In the genomic region with DNA sequence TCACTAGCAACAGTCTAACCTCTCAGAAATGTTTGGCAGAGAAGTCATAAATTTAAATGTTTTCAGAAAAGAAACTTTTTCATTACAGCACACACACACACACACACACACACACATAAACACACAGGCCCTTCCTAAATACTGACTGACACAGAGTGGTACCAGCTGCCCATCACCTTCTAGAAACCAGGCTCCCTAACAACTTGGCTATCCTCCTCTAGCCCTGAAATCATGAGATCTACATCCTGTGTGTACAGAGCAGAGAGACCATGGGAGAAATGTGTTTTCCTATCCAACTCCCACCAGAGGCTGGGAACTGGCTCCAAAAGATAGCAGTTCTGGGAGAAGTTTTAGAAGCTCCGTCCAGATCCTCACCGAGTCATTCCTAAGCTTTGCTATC, we compare ENCODE assay signal across 17 mouse cellular contexts.
DNase-seq lines count a peak whose midpoint lies in the region; ATAC-seq and TF ChIP-seq lines count a peak whose summit lies in the region.
"Had no signal": no experiment of that assay in that cellular context is flagged by ENCODE, and none has a peak within 500 bp of the region (broad histone marks: within the 10 kb centered on the region; RNA-seq: fewer than 3 reads in every experiment).

No protein-coding gene starts in this region.

- intact Hi-C loops in heart, postnatal 36 days (cut with DNase I) = no loop called here

- H3K4me2 ChIP-seq in heart, embryonic 12.5 days = no peak overlapping the region
- H3K4me2 ChIP-seq in kidney, postnatal 0 days (ENCODE audit: low read length) = no peak overlapping the region
- no peak overlapping the region for H3K4me2 ChIP-seq in stomach, embryonic 14.5 days (replicated peaks; ENCODE audit: low read depth, low read length)
- H3K4me2 ChIP-seq in stomach, postnatal 0 days (replicated peaks; ENCODE audit: low read depth) = no peak overlapping the region
- H3K4me2 ChIP-seq: embryonic facial prominence, embryonic 12.5 days; liver, embryonic 12.5 days; midbrain, embryonic 15.5 days had no signal

- H3K4me3 ChIP-seq in heart, embryonic 12.5 days = no peak overlapping the region
- no peak overlapping the region for H3K4me3 ChIP-seq in kidney, postnatal 0 days (replicated peaks; ENCODE audit: low read depth, low read length)
- H3K4me3 ChIP-seq in stomach, embryonic 14.5 days (ENCODE audit: low read depth, low read length) = no peak overlapping the region
- H3K4me3 ChIP-seq in stomach, postnatal 0 days (ENCODE audit: low read depth, low read length) = no peak overlapping the region
- H3K4me3 ChIP-seq: embryonic facial prominence, embryonic 12.5 days; liver, embryonic 12.5 days; midbrain, embryonic 15.5 days had no signal

- H3K9me3 ChIP-seq in heart, embryonic 12.5 days (replicated peaks) = no peaks in the 10 kb centered on the region
- no peaks in the 10 kb centered on the region for H3K9me3 ChIP-seq in kidney, postnatal 0 days (replicated peaks; ENCODE audit: low read length)
- H3K9me3 ChIP-seq in stomach, embryonic 14.5 days (ENCODE audit: control insufficient read depth, low read depth, low read length) = no peaks in the 10 kb centered on the region
- H3K9me3 ChIP-seq in stomach, postnatal 0 days (ENCODE audit: control insufficient read depth, low read length) = no peaks in the 10 kb centered on the region
- H3K9me3 ChIP-seq: embryonic facial prominence, embryonic 12.5 days; liver, embryonic 12.5 days; midbrain, embryonic 15.5 days had no signal

- 44% methylated on average over 2 of the region's 2 CpGs for WGBS in heart, embryonic 12.5 days
- 53% methylated on average over 2 of the region's 2 CpGs for WGBS in kidney, postnatal 0 days
- 63% methylated on average over 2 of the region's 2 CpGs for WGBS in stomach, embryonic 14.5 days
- 57% methylated on average over 2 of the region's 2 CpGs for WGBS in stomach, postnatal 0 days

- peaks cover 43% of the 10 kb centered on the region for H3K4me1 ChIP-seq in heart, embryonic 12.5 days (replicated peaks)
- peaks cover 39% of the 10 kb centered on the region for H3K4me1 ChIP-seq in kidney, postnatal 0 days (replicated peaks; ENCODE audit: insufficient read depth, low read length)
- peaks cover 48% of the 10 kb centered on the region for H3K4me1 ChIP-seq in stomach, embryonic 14.5 days (ENCODE audit: control insufficient read depth, insufficient read depth, low read length)
- H3K4me1 ChIP-seq in stomach, postnatal 0 days (replicated peaks; ENCODE audit: control insufficient read depth, insufficient read depth) = peaks cover 14% of the 10 kb centered on the region
- H3K4me1 ChIP-seq: midbrain, embryonic 15.5 days had no signal

- H3K27me3 ChIP-seq in heart, embryonic 12.5 days (replicated peaks) = no peaks in the 10 kb centered on the region
- H3K27me3 ChIP-seq in kidney, postnatal 0 days (ENCODE audit: insufficient read depth, low read length) = no peaks in the 10 kb centered on the region
- H3K27me3 ChIP-seq in stomach, embryonic 14.5 days (ENCODE audit: control insufficient read depth, insufficient read depth, low read length) = no peaks in the 10 kb centered on the region
- no peaks in the 10 kb centered on the region for H3K27me3 ChIP-seq in stomach, postnatal 0 days (ENCODE audit: control insufficient read depth, insufficient read depth, low read length)
- H3K27me3 ChIP-seq: embryonic facial prominence, embryonic 12.5 days; liver, embryonic 12.5 days; midbrain, embryonic 15.5 days; Patski had no signal

- H3K36me3 ChIP-seq in heart, embryonic 12.5 days = no peaks in the 10 kb centered on the region
- no peaks in the 10 kb centered on the region for H3K36me3 ChIP-seq in kidney, postnatal 0 days (ENCODE audit: insufficient read depth, low read length)
- H3K36me3 ChIP-seq in stomach, embryonic 14.5 days (ENCODE audit: control insufficient read depth, insufficient read depth, low read length) = no peaks in the 10 kb centered on the region
- no peaks in the 10 kb centered on the region for H3K36me3 ChIP-seq in stomach, postnatal 0 days (ENCODE audit: control insufficient read depth, insufficient read depth, low read length)
- H3K36me3 ChIP-seq: embryonic facial prominence, embryonic 12.5 days; liver, embryonic 12.5 days; midbrain, embryonic 15.5 days had no signal

- no peak for ATAC-seq in heart, embryonic 12.5 days (ENCODE audit: insufficient number of reproducible peaks, low FRiP score)
- ATAC-seq in kidney, postnatal 0 days (replicated peaks; ENCODE audit: low FRiP score, low read depth) = no peak
- ATAC-seq in stomach, embryonic 14.5 days (ENCODE audit: insufficient number of reproducible peaks, insufficient read depth, low FRiP score, low read depth) = no peak
- ATAC-seq in stomach, postnatal 0 days (ENCODE audit: low FRiP score, low TSS enrichment) = no peak
- ATAC-seq: liver, embryonic 12.5 days; midbrain, embryonic 15.5 days; Patski had no signal

- no peak for TF ChIP-seq CTCF in kidney, postnatal 0 days (IDR thresholded peaks at IDR 0.05; ENCODE audit: low read depth)
- TF ChIP-seq CTCF in stomach, postnatal 0 days (IDR thresholded peaks at IDR 0.05; ENCODE audit: low read depth) = no peak

- TF ChIP-seq EP300 in stomach, postnatal 0 days (optimal IDR thresholded peaks at IDR 0.05) = no peak

- H3K27ac ChIP-seq in heart, embryonic 12.5 days (ENCODE audit: poor library complexity, severe bottlenecking) = 0 out of 2 replicates have a peak overlapping the region, but pooled peaks have one; percentile 39
- peak overlapping the region; percentile 62; the same call in 1 of the 2 replicates for H3K27ac ChIP-seq in kidney, postnatal 0 days
- H3K27ac ChIP-seq in stomach, embryonic 14.5 days (ENCODE audit: low read length) = peak overlapping the region; percentile 64
- no peak overlapping the region for H3K27ac ChIP-seq in stomach, postnatal 0 days (replicated peaks)
- H3K27ac ChIP-seq: embryonic facial prominence, embryonic 12.5 days; midbrain, embryonic 15.5 days had no signal

- H3K9ac ChIP-seq in heart, embryonic 12.5 days = no peak overlapping the region
- H3K9ac ChIP-seq in kidney, postnatal 0 days (ENCODE audit: low read depth, low read length) = no peak overlapping the region
- no peak overlapping the region for H3K9ac ChIP-seq in stomach, embryonic 14.5 days (replicated peaks; ENCODE audit: low read depth, low read length)
- H3K9ac ChIP-seq in stomach, postnatal 0 days (ENCODE audit: low read length) = no peak overlapping the region
- H3K9ac ChIP-seq: embryonic facial prominence, embryonic 12.5 days; liver, embryonic 12.5 days; midbrain, embryonic 15.5 days had no signal

- no peak for DNase-seq in heart, postnatal 36 days
- no peak for DNase-seq in kidney, postnatal 0 days (ENCODE audit: low spot score)
- no peak for DNase-seq in kidney, postnatal 10 days
- no peak for DNase-seq in stomach, postnatal 0 days (ENCODE audit: low spot score)
- no peak for DNase-seq in spleen, postnatal 10 days (ENCODE audit: low spot score in 2 of 2)
- DNase-seq: adrenal gland, postnatal 36 days; cerebellum, adult 2 months; gastrocnemius, postnatal 36 days; kidney, postnatal 36 days; layer of hippocampus, adult 9-11 months; retina, postnatal 1 day had no signal
